Mouse (Mus musculus) heart, adult 2 months (tissue): ENCODE measurements around the gene Ssbp2. TPM values are rescaled to one million over a fixed set of nuclear protein-coding genes. Genes with fewer than 3 reads are reported as not detected.

Source experiments
- DNase-seq, 2 experiments: peaks; one replicate each; pipeline ENCODE4 v3.0.0; 2021
- H3K27ac ChIP-seq: fragments of 200-600 bp; 2 replicates; pipeline ENCODE4 v1.8.1; 2022
- H3K27me3 ChIP-seq: fragments of 200-500 bp; 2 replicates; pipeline ENCODE4 v1.6.1; 2012; ENCODE audit warnings: mild to moderate bottlenecking, low read length, inconsistent platforms, mixed read lengths; ENCODE audit not compliant: control insufficient read depth, insufficient read depth
- H3K36me3 ChIP-seq: fragments of 200-500 bp; 2 replicates; pipeline ENCODE4 v1.6.1; 2012; ENCODE audit warnings: low read length, inconsistent platforms; ENCODE audit not compliant: control insufficient read depth, insufficient read depth
- H3K4me1 ChIP-seq: fragments of 200-500 bp; 2 replicates; pipeline ENCODE4 v1.6.1; 2011; ENCODE audit warnings: low read length; ENCODE audit not compliant: control insufficient read depth, insufficient read depth
- H3K4me3 ChIP-seq: fragments of 200-600 bp; 2 replicates; pipeline ENCODE4 v1.8.1; 2022
- H3K79me2 ChIP-seq: fragments of 200-500 bp; replicated peaks from 2 replicates; pipeline ENCODE4 v1.6.1; 2012; ENCODE audit warnings: mild to moderate bottlenecking, inconsistent platforms, low read length, moderate library complexity, mixed read lengths; ENCODE audit not compliant: control insufficient read depth, insufficient read depth
- H3K9ac ChIP-seq: fragments of 200-500 bp; 2 replicates; pipeline ENCODE4 v1.6.1; 2012; ENCODE audit warnings: low read depth, mild to moderate bottlenecking, control low read depth, inconsistent platforms, low read length, mixed read lengths
- CTCF ChIP-seq: fragments of 200-600 bp; IDR thresholded peaks from 2 replicates; pipeline ENCODE4 v1.8.1; 2022; ENCODE audit warnings: antibody characterized with exemption, mild to moderate bottlenecking, moderate library complexity
- EP300 ChIP-seq: fragments of 200-500 bp; IDR thresholded peaks from 2 replicates; pipeline ENCODE4 v1.6.1; 2011; ENCODE audit warnings: low read depth, low read length, control low read depth; ENCODE audit not compliant: insufficient read depth
- POLR2A ChIP-seq: fragments of 200-500 bp; IDR thresholded peaks from 2 replicates; pipeline ENCODE4 v1.6.1; 2011; ENCODE audit warnings: mild to moderate bottlenecking, low read depth, low read length, control low read depth; ENCODE audit not compliant: insufficient read depth
- WGBS: fragments of 180-500 bp; shearing (Covaris S2); methylation state at CpG from one replicate; pipeline ENCODE4 v1.1.7; 2018; 5-methylcytosine and 5-hydroxymethylcytosine counted together
- intact Hi-C: fragments of 180-260 bp; cut with DNase I; formaldehyde crosslinking; loops from one replicate; pipeline ENCODE4 v1.15.1; 2025
- polyA plus RNA-seq: library from polyadenylated mRNA; depleted of rRNA; stranded (reverse); fragments of >200 nt; gene quantifications from 2 replicates; pipeline ENCODE4 v1.2.3, GENCODE M21; 2012
- total RNA-seq, 2 experiments: library from RNA; stranded (reverse); gene quantifications; 2 replicates each; pipeline ENCODE4 v1.2.3; 2021

Gene Ssbp2
- total and polyA plus RNA-seq, 3 experiments: 25.0 to 40.4 (median 39.0) TPM

DNA sequence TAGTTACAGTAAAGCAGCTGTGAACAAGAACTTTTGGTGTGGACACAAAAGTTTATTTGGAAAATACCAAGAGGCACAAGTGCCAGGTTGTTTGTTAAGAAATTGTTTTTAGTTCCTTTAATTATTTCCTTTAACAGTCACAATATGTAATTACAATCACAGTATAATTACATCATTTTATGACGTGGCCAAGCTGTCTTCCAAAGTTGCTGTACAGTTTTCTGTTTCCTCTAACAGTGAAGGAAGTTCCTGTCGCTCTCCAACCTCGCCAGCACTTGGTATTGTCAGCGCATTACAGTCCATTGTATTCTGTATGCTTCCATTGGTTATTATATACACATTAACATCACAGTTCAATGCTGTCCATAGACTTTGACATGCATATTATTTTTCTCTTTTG, 54.9 kb downstream of the Ssbp2 start:
- Histone ChIP-seq H3K4me1 (peaks cover under 1% of the 10 kb centered on the region), H3K36me3 (peaks cover 2% of the 10 kb centered on the region; the same call in 1 of the 2 replicates), H3K79me2 (no peaks in the 10 kb centered on the region; the same call in 1 of the 2 replicates), H3K27ac (no peak overlapping the region), H3K27me3 (no peaks in the 10 kb centered on the region), H3K4me3 (no peak overlapping the region), H3K9ac (no peak overlapping the region)
- no peak for TF ChIP-seq POLR2A
- intact Hi-C loops: no loop called here
- WGBS: 60% methylated on average over 4 of the region's 4 CpGs
- DNase-seq: no peak

DNA sequence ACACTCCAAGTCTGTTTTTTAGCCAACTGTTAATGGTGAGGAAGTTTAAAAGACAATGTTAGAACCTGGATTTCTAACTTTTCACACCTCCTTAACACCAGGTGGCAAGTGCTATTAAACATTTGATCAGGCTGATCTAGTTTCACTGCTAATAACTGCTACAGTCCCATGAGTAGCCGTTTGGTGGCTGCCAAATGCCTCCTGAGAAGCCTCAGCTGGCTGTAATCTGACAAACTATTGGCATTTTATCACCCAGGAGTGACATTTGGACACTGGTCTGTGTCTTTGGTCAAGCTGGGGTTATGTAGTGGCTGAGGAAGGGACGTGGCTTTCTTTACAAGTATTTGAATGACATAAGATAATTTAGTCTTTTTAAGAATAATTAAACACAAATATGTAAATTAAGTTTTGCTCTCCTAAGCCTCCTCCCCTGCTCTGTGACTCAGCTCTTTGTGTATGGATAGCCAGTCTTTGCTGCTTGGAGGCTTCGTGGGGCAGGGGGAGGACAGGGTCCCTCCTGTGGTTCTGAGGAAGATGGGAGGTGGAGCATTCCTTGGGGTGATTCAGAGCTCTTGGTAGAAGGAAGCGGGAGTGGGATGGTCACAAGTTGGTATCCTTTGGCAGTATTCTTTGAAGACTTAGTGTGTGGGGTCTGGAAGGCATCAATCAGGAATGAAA, 60.1 kb downstream of the Ssbp2 start:
- Histone ChIP-seq H3K36me3 (peaks cover 2% of the 10 kb centered on the region; the same call in 1 of the 2 replicates), H3K4me3 (no peak overlapping the region), H3K4me1 (peaks cover 5% of the 10 kb centered on the region), H3K79me2 (no peaks in the 10 kb centered on the region; the same call in 1 of the 2 replicates), H3K27me3 (no peaks in the 10 kb centered on the region), H3K27ac (no peak overlapping the region), H3K9ac (no peak overlapping the region)
- TF ChIP-seq POLR2A: no peak
- TF ChIP-seq CTCF: 0 out of 2 replicates have a peak, but pooled peaks have one; percentile 3
- DNase-seq: no peak
- WGBS: 45% methylated on average over 4 of the region's 4 CpGs
- intact Hi-C loops: no loop called here

DNA sequence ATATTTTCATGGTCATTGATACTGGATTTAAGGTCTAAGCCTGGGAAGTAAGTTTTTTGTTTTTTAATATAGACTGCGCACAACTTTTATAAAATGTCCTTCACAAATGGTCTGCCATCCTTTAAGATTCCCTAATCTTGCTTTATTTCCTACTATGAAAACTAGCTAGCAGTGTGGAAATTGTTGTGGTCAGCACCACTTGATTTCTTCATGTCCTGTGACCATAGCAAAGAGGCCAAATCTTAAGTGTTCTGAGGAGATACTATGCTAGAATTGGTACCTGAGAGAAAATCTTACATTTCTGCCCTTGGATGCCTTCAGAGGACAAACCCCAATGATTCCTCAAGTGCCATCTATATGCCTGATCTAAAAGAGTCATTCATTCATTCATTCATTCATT, 60.9 kb downstream of the Ssbp2 start:
- Histone ChIP-seq H3K79me2 (no peaks in the 10 kb centered on the region; the same call in none of the 2 replicates), H3K36me3 (peaks cover 2% of the 10 kb centered on the region; the same call in 1 of the 2 replicates), H3K27me3 (no peaks in the 10 kb centered on the region), H3K9ac (no peak overlapping the region), H3K4me1 (peaks cover 5% of the 10 kb centered on the region), H3K4me3 (no peak overlapping the region), H3K27ac (no peak overlapping the region)
- no peak for DNase-seq
- intact Hi-C loops: no loop called here
- 98% methylated on average over 1 of the region's 1 CpGs for WGBS
- TF ChIP-seq CTCF (no peak), POLR2A (no peak), EP300 (no peak)

DNA sequence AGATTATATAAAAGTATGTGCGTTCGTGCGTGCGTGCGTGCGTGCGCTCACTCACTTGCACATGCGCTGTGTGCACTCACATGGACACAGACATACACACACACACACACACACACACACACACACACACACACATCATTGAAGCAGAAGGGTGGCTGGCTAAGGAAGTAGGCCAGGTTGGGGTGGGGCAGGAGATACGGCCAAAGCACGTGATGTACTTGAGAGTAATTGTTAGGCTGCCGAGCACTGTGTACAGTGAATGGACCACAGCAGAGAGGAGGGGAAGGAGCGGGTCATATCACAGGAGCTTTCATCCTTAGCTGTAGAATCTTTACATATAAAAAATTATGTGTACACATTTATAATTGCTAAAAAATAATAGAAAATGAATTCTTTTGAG, 66.0 kb downstream of the Ssbp2 start:
- Histone ChIP-seq H3K9ac (no peak overlapping the region), H3K36me3 (no peaks in the 10 kb centered on the region), H3K27me3 (no peaks in the 10 kb centered on the region), H3K4me1 (no peaks in the 10 kb centered on the region; the same call in 1 of the 2 replicates), H3K79me2 (no peaks in the 10 kb centered on the region; the same call in 1 of the 2 replicates), H3K27ac (no peak overlapping the region), H3K4me3 (no peak overlapping the region)
- no peak for DNase-seq
- TF ChIP-seq POLR2A (no peak), CTCF (no peak), EP300 (no peak)
- 91% methylated on average over 12 of the region's 12 CpGs for WGBS
- intact Hi-C loops: no loop called here

DNA sequence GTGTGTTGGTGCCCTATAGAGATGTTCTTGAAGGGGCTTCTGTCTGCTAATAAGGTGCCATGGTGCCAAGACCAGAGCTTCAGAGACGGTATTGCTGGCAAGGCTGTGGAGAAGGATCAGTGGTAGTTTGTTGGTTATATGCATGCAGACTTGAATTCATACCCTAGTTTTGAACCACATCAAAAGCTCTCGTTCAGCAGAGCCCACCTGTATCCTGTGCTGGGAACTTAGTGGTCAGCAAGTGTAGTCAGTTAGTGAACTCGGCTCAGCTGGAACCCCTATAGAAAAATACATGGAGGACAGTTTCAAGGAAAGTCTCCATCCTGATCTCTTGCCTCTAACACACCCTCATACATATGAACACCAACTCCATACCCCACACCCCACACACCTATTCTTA, 69.7 kb downstream of the Ssbp2 start:
- no peak overlapping the region for H3K4me3 ChIP-seq
- TF ChIP-seq CTCF (no peak), POLR2A (no peak), EP300 (no peak)
- no peaks in the 10 kb centered on the region; the same call in 1 of the 2 replicates for H3K79me2 ChIP-seq
- no peak overlapping the region for H3K9ac ChIP-seq
- H3K27ac ChIP-seq: no peak overlapping the region
- WGBS: 95% methylated on average over 3 of the region's 3 CpGs
- DNase-seq: no peak
- H3K27me3 ChIP-seq: no peaks in the 10 kb centered on the region
- intact Hi-C loops: no loop called here
- no peaks in the 10 kb centered on the region for H3K36me3 ChIP-seq
- H3K4me1 ChIP-seq: no peaks in the 10 kb centered on the region

DNA sequence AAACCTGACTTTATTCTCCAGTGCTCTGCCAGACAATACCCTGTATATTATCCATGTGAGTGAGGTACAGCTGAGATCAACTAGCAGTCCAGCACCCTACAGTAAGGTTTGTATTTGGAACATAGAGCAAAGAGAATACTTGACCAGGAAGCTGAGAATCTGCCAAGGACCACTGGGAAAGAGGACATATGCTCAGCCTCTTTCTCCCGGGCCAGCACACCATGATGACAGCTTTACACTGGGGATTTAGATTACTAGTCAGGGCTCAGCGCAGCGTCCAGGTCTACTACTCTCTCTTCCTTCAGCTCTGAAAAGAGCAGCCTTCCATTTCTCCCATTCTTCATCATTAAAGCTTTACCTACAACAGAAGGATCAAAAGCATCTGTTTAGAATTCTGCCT, 76.6 kb downstream of the Ssbp2 start:
- no peak overlapping the region for H3K9ac ChIP-seq
- H3K27me3 ChIP-seq: no peaks in the 10 kb centered on the region
- no peaks in the 10 kb centered on the region for H3K36me3 ChIP-seq
- H3K4me3 ChIP-seq: no peak overlapping the region
- DNase-seq: no peak
- no peaks in the 10 kb centered on the region for H3K79me2 ChIP-seq
- TF ChIP-seq EP300 (no peak), CTCF (no peak), POLR2A (no peak)
- no peak overlapping the region for H3K27ac ChIP-seq
- 62% methylated on average over 3 of the region's 3 CpGs for WGBS
- no peaks in the 10 kb centered on the region for H3K4me1 ChIP-seq
- intact Hi-C loops: no loop called here
